Mouse (Mus musculus) kidney, postnatal 0 days (tissue): ENCODE results near the gene Rhpn2. TPM values are rescaled to one million over a fixed set of nuclear protein-coding genes. Genes with fewer than 3 reads are reported as not detected.

Experiments used
- ATAC-seq: fragments of 200-750 bp; cut with Nextera tagmentation; replicated peaks from 2 replicates; pipeline ENCODE4 v1.8.0; 2017; ENCODE audit warnings: low read depth, moderate number of reproducible peaks, moderate TSS enrichment, moderate library complexity; ENCODE audit not compliant: low FRiP score
- DNase-seq: peaks from one replicate; pipeline ENCODE4 v3.0.0-alpha.2; 2016; ENCODE audit warnings: low spot score
- H3K27ac ChIP-seq: fragments of 300-500 bp; sonication (generic); 2 replicates; pipeline ENCODE4 v1.5.1; 2014; ENCODE audit warnings: mild to moderate bottlenecking
- H3K27me3 ChIP-seq: fragments of 300-500 bp; sonication (generic); 2 replicates; pipeline ENCODE4 v1.6.1; 2014; ENCODE audit warnings: low read length, mixed read lengths; ENCODE audit not compliant: insufficient read depth
- H3K36me3 ChIP-seq: fragments of 300-500 bp; sonication (generic); 2 replicates; pipeline ENCODE4 v1.6.1; 2014; ENCODE audit warnings: low read length, mixed read lengths; ENCODE audit not compliant: insufficient read depth
- H3K4me1 ChIP-seq: fragments of 300-500 bp; sonication (generic); replicated peaks from 2 replicates; pipeline ENCODE4 v1.6.1; 2014; ENCODE audit warnings: antibody characterized with exemption, low read length, mixed read lengths; ENCODE audit not compliant: insufficient read depth
- H3K4me2 ChIP-seq: fragments of 300-500 bp; sonication (generic); 2 replicates; pipeline ENCODE4 v1.6.1; 2014; ENCODE audit warnings: mild to moderate bottlenecking, low read length, moderate library complexity, mixed read lengths
- H3K4me3 ChIP-seq: fragments of 300-500 bp; sonication (generic); replicated peaks from 2 replicates; pipeline ENCODE4 v1.5.1; 2014; ENCODE audit warnings: low read depth, low read length
- H3K9ac ChIP-seq: fragments of 300-500 bp; sonication (generic); 2 replicates; pipeline ENCODE4 v1.6.1; 2014; ENCODE audit warnings: low read depth, low read length
- H3K9me3 ChIP-seq: fragments of 300-500 bp; sonication (generic); replicated peaks from 2 replicates; pipeline ENCODE4 v1.6.1; 2016; ENCODE audit warnings: low read length, inconsistent platforms, mixed read lengths
- CTCF ChIP-seq: IDR thresholded peaks from 2 replicates; pipeline ENCODE4 v1.5.1; 2016; ENCODE audit warnings: antibody characterized with exemption, low read depth, mild to moderate bottlenecking, moderate library complexity
- WGBS: fragments of 180-500 bp; shearing (Covaris S2); extraction: QIAGEN DNeasy Blood & Tissue Kit; methylation state at CpG from one replicate; pipeline ENCODE4 v1.1.7; 2014; 5-methylcytosine and 5-hydroxymethylcytosine counted together
- polyA plus RNA-seq: library from polyadenylated mRNA; unstranded; fragments of >200 nt; fragmentation: Nextera tagmentation; extraction: Ambion mirVana; gene quantifications from 2 replicates; pipeline ENCODE4 v1.2.1, GENCODE M21; 2015

The Rhpn2 gene
- polyA plus RNA-seq, 1 experiment from 2014 or later, result 14.6 TPM

GRCm38 (mm10) chr7:35322732-35323420, 11.1 kb upstream of the Rhpn2 start:
- Histone ChIP-seq H3K9me3 (no peaks in the 10 kb centered on the region), H3K4me3 (no peak overlapping the region), H3K27me3 (no peaks in the 10 kb centered on the region), H3K27ac (no peak overlapping the region), H3K4me1 (no peaks in the 10 kb centered on the region), H3K4me2 (peak overlapping the region; percentile 19; the same call in 1 of the 2 replicates), H3K9ac (no peak overlapping the region), H3K36me3 (no peaks in the 10 kb centered on the region)
- ATAC-seq (no peak), DNase-seq (peak; percentile 8)
- TF ChIP-seq CTCF, result no peak
- WGBS, result 11% methylated on average over 11 of the region's 13 CpGs

DNA sequence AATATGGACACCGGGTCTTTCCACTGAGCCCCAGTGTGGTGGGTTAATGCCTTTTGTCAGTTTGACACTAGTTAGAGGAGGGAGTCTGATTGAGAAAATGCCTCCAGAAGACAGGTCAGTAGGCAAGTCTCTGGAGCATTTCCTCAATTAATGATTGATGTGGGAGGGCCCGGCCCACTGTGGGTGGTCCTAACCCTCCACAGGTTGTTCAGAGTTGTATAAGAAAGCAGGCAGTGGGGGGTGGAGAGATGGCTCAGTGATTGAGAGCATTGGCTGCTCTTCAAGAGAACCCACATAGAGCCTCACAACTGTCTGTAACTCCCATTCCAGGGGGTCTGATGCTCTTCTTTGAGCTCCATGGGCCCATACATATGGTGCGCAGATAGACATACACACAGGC, 2.4 kb upstream of the Rhpn2 start:
- 64% methylated on average over 3 of the region's 3 CpGs for whole genome bisulfite sequencing
- Histone ChIP-seq H3K27ac (no peak overlapping the region), H3K9ac (no peak overlapping the region), H3K4me1 (no peaks in the 10 kb centered on the region), H3K36me3 (no peaks in the 10 kb centered on the region), H3K4me3 (no peak overlapping the region), H3K4me2 (no peak overlapping the region), H3K27me3 (no peaks in the 10 kb centered on the region; the same call in 1 of the 2 replicates), H3K9me3 (no peaks in the 10 kb centered on the region)
- DNase-seq, result peak; percentile 30
- no peak for TF ChIP-seq CTCF
- ATAC-seq, result no peak

DNA sequence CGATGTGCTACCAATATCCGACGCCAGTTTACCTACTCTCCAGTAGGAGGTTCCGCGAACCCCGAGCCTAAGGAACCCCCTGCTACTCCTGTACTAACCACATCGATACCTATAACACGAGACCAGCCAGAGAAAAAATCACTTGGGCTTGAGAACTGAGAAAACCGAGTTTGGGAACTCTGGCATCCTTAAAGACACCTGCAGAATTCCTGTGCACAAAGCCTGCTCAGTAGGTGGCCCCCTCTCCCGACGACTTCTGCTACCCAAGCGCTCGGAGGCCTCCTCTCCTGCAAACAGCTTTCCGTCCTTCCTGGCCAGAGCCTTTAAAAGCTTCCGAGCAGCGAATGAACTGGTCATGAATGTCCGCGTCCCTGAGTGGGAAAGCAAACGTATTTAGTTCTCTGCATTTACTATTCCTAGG, 729 bp upstream of the Rhpn2 start:
- Histone ChIP-seq H3K4me2 (peak overlapping the region; percentile 95), H3K4me3 (peak overlapping the region; percentile 68), H3K27ac (peak overlapping the region; percentile 78), H3K9ac (peak overlapping the region; percentile 32; the same call in 1 of the 2 replicates), H3K36me3 (no peaks in the 10 kb centered on the region), H3K9me3 (no peaks in the 10 kb centered on the region), H3K4me1 (no peaks in the 10 kb centered on the region), H3K27me3 (no peaks in the 10 kb centered on the region; the same call in 1 of the 2 replicates)
- TF ChIP-seq CTCF, result peak; percentile 33
- WGBS, result under 1% methylated on average over 19 of the region's 19 CpGs
- ATAC-seq (0 out of 2 replicates have a peak, but pooled peaks have one; percentile 5), DNase-seq (peak; percentile 65)

- Histone ChIP-seq H3K36me3 (no peaks in the 10 kb centered on the region), H3K4me3 (peak overlapping the region; percentile 68), H3K9ac (peak overlapping the region; percentile 78), H3K4me2 (peak overlapping the region; percentile 95), H3K9me3 (no peaks in the 10 kb centered on the region), H3K4me1 (no peaks in the 10 kb centered on the region), H3K27ac (peak overlapping the region; percentile 80), H3K27me3 (no peaks in the 10 kb centered on the region; the same call in 1 of the 2 replicates)
- TF ChIP-seq CTCF, result no peak
- under 1% methylated on average over 51 of the region's 51 CpGs for whole genome bisulfite sequencing
- ATAC-seq (peak; percentile 14; the same call in 1 of the 2 replicates), DNase-seq (peak; percentile 40)
Measured at GRCm38 (mm10) chr7:35334527-35335452, 820 bp downstream of the Rhpn2 start.

DNA sequence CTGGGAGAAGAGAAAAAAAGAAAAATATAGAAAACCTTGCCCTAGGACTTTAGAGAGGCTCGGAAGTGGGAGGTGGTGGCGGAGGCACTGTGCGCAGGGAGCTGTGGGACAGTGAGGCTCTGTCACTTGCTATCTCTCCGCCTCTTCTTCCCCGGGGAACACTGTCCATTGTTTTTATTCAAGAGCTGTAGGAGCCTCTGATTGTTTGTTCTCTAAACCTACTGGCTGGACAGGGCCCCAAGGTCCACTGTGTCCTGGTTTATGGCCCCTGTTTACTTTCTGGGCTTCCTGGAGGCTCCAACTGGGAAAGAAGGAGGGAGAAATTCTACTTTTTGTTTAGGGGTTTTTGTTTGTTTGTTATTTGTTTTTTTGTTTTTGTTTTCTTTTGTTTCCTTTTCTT, 6.2 kb downstream of the Rhpn2 start:
- Histone ChIP-seq H3K4me2 (no peak overlapping the region), H3K4me3 (no peak overlapping the region), H3K36me3 (no peaks in the 10 kb centered on the region), H3K27ac (no peak overlapping the region), H3K27me3 (no peaks in the 10 kb centered on the region), H3K9me3 (no peaks in the 10 kb centered on the region), H3K9ac (no peak overlapping the region), H3K4me1 (no peaks in the 10 kb centered on the region)
- WGBS, result 38% methylated on average over 5 of the region's 5 CpGs
- ATAC-seq (no peak), DNase-seq (no peak)
- TF ChIP-seq CTCF, result no peak

- H3K4me3 ChIP-seq, result no peak overlapping the region
- H3K27me3 ChIP-seq, result no peaks in the 10 kb centered on the region
- TF ChIP-seq CTCF, result no peak
- no peaks in the 10 kb centered on the region for H3K4me1 ChIP-seq
- ATAC-seq, result 0 out of 2 replicates have a peak, but pooled peaks have one; percentile 40
- H3K9me3 ChIP-seq, result no peaks in the 10 kb centered on the region
- WGBS, result 78% methylated on average over 6 of the region's 6 CpGs
- H3K27ac ChIP-seq, result no peak overlapping the region
- no peaks in the 10 kb centered on the region for H3K36me3 ChIP-seq
- no peak overlapping the region for H3K9ac ChIP-seq
- no peak overlapping the region for H3K4me2 ChIP-seq
- no peak for DNase-seq
Measured at GRCm38 (mm10) chr7:35341282-35341681, 7.3 kb downstream of the Rhpn2 start.
